Mouse (Mus musculus) liver, postnatal 0 days (tissue): ENCODE measurements at regions not wholly inside any gene's neighbourhood (a gene's known extent, or its start where the extent isn't known, plus 50 kb on each side); places are given as distances from the start of the nearest gene placed in this dataset.

Experiments used
- CTCF ChIP-seq: sonication (generic); IDR thresholded peaks from 2 replicates; pipeline ENCODE4 v1.5.1; 2016; ENCODE audit warnings: antibody characterized with exemption, low read depth
- EP300 ChIP-seq: IDR thresholded peaks from 2 replicates; pipeline ENCODE4 v1.6.1; 2016; ENCODE audit warnings: antibody characterized with exemption, low read depth, mild to moderate bottlenecking

- TF ChIP-seq CTCF: no peak
- no peak for TF ChIP-seq EP300
Measured at GRCm38 (mm10) chr10:96692821-96693220, 76.0 kb downstream of the Btg1 start.
